Mouse (Mus musculus) liver, embryonic 13.5 days (tissue): ENCODE data around the gene Nnat. TPM values are rescaled to one million over a fixed set of nuclear protein-coding genes. Genes with fewer than 3 reads are reported as not detected.

ENCODE experiments used
- ATAC-seq: fragments of 200-750 bp; cut with Nextera tagmentation; 2 replicates; pipeline ENCODE4 v1.8.0; 2017; ENCODE audit warnings: low read depth, mild to moderate bottlenecking, moderate number of reproducible peaks, moderate library complexity
- DNase-seq: peaks from one replicate; pipeline ENCODE4 v3.0.0; 2022
- H3K27ac ChIP-seq: fragments of 300-500 bp; sonication (generic); 2 replicates; pipeline ENCODE4 v1.5.1; 2015; ENCODE audit warnings: moderate library complexity, mild to moderate bottlenecking, inconsistent platforms
- H3K27me3 ChIP-seq: fragments of 300-500 bp; sonication (generic); 2 replicates; pipeline ENCODE4 v1.6.1; 2015; ENCODE audit warnings: mild to moderate bottlenecking, inconsistent platforms
- H3K36me3 ChIP-seq: fragments of 300-500 bp; sonication (generic); 2 replicates; pipeline ENCODE4 v1.6.1; 2015; ENCODE audit warnings: mild to moderate bottlenecking, inconsistent platforms
- H3K4me1 ChIP-seq: fragments of 300-500 bp; sonication (generic); replicated peaks from 2 replicates; pipeline ENCODE4 v1.6.1; 2015; ENCODE audit warnings: inconsistent platforms
- H3K4me2 ChIP-seq: fragments of 300-500 bp; sonication (generic); 2 replicates; pipeline ENCODE4 v1.6.1; 2015; ENCODE audit warnings: inconsistent platforms, mild to moderate bottlenecking, moderate library complexity
- H3K4me3 ChIP-seq: fragments of 300-500 bp; sonication (generic); replicated peaks from 2 replicates; pipeline ENCODE4 v1.5.1; 2015; ENCODE audit warnings: mild to moderate bottlenecking, inconsistent platforms
- H3K9ac ChIP-seq: fragments of 300-500 bp; sonication (generic); 2 replicates; pipeline ENCODE4 v1.6.1; 2015; ENCODE audit warnings: mild to moderate bottlenecking, inconsistent platforms
- H3K9me3 ChIP-seq: fragments of 300-500 bp; sonication (generic); replicated peaks from 2 replicates; pipeline ENCODE4 v1.6.1; 2016; ENCODE audit warnings: inconsistent platforms
- WGBS: fragments of 180-500 bp; shearing (Covaris S2); methylation state at CpG from one replicate; pipeline ENCODE4 v1.1.7; 2015; ENCODE audit not compliant: insufficient replicate concordance; 5-methylcytosine and 5-hydroxymethylcytosine counted together
- polyA plus RNA-seq: library from polyadenylated mRNA; unstranded; fragments of >200 nt; fragmentation: Nextera tagmentation; extraction: Ambion mirVana; gene quantifications from 2 replicates; pipeline ENCODE4 v1.2.1, GENCODE M21; 2015

Nnat gene
- polyA plus RNA-seq, 1 experiment from 2014 or later: 35.9 TPM

DNA sequence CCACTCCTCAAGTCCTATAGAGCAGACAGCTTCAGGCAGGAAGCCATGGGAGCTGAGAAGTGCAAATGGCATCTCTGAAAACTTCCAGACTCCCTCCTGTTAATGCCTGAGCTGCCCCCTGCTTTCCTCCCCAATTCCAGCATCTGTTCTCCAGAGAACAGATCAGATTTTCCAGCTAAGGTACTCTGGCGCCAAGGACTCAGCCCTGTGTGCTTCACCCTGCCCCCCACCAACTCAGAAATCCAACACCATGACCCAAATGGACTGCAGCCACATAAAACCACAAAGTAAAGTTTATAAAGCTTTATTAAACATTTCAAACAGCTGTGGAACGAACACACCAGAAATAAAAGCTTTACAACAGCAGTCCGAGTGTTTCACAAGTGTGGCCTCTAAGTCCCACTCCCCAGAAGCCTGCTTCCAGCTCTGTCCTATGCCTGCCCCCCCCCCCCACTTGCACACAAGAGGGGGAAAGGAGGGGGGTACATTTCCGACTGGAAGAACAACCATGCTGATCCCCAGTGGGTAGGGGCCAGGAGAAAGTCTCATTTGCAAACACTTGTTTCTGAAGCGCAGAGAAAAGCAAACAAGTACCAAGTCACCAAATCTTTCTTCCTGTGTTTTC, 3.7 kb upstream of the Nnat start:
- WGBS: 56% methylated on average over 5 of the region's 5 CpGs
- Histone ChIP-seq H3K9ac (no peak overlapping the region), H3K27me3 (peaks cover 27% of the 10 kb centered on the region), H3K4me3 (no peak overlapping the region), H3K36me3 (peaks cover 24% of the 10 kb centered on the region), H3K4me2 (no peak overlapping the region), H3K27ac (no peak overlapping the region), H3K4me1 (peaks cover 7% of the 10 kb centered on the region; the same call in 1 of the 2 replicates), H3K9me3 (peaks cover 13% of the 10 kb centered on the region)
- ATAC-seq (no peak), DNase-seq (no peak)

DNA sequence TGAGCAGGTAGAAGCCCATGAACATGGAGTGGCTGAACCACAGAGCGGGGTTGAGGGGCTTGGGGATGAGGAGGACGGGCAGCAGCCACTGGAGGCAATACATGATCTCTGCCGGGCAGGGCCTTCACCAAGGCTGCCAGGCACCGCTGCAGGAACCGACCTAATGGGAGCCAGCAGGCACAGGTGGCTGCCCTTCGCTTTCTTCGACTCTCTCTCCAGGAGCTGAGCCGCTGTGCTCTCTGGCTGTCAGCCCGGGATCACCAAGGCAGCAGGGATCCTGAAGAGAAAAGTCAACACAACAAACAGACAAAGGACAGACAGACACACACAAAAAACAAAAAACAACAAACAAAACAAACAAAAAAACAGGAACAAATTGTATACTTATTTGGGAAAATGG, 1.8 kb upstream of the Nnat start:
- no peak overlapping the region for H3K4me3 ChIP-seq
- H3K4me2 ChIP-seq: no peak overlapping the region
- peaks cover 40% of the 10 kb centered on the region for H3K27me3 ChIP-seq
- H3K4me1 ChIP-seq: peaks cover 17% of the 10 kb centered on the region
- peaks cover 33% of the 10 kb centered on the region for H3K36me3 ChIP-seq
- H3K27ac ChIP-seq: no peak overlapping the region
- H3K9ac ChIP-seq: no peak overlapping the region
- DNase-seq (no peak), ATAC-seq (no peak)
- H3K9me3 ChIP-seq: peaks cover 16% of the 10 kb centered on the region
- WGBS: 80% methylated on average over 9 of the region's 9 CpGs

DNA sequence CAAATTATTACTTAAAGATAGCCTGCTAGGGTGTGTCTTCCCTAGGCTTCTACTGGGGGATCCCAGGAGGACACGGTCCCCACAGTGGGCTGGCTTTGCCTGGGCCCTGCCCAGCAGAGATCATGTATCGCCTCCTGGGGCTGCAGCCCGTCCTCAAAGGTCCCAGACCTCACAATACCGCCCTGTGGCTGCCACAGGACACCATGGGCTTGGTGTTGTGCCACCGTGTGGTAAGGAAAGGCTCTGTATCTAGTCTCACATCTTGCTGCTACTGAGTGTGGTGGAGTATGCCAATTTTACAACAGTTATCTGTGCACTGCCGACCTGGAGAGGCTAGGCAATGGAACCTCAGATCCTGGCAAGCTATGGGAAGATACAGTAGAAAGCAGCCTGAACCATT, 1.4 kb upstream of the Nnat start:
- peaks cover 40% of the 10 kb centered on the region for H3K27me3 ChIP-seq
- H3K9ac ChIP-seq: no peak overlapping the region
- H3K4me1 ChIP-seq: peaks cover 17% of the 10 kb centered on the region
- no peak overlapping the region for H3K27ac ChIP-seq
- peaks cover 33% of the 10 kb centered on the region for H3K36me3 ChIP-seq
- DNase-seq: no peak
- ATAC-seq: no peak
- WGBS: 58% methylated on average over 6 of the region's 6 CpGs
- no peak overlapping the region for H3K4me2 ChIP-seq
- no peak overlapping the region for H3K4me3 ChIP-seq
- peaks cover 16% of the 10 kb centered on the region for H3K9me3 ChIP-seq

GRCm38 (mm10) chr2:157559440-157559839, 438 bp upstream of the Nnat start:
- H3K36me3 ChIP-seq: peaks cover 33% of the 10 kb centered on the region
- peaks cover 16% of the 10 kb centered on the region for H3K9me3 ChIP-seq
- no peak for DNase-seq
- WGBS: 59% methylated on average over 19 of the region's 19 CpGs
- 0 out of 2 replicates have a peak overlapping the region, but pooled peaks have one; percentile 35 for H3K4me3 ChIP-seq
- peak overlapping the region; percentile 52 for H3K4me2 ChIP-seq
- no peak overlapping the region for H3K9ac ChIP-seq
- H3K27ac ChIP-seq: no peak overlapping the region
- ATAC-seq: no peak
- peaks cover 17% of the 10 kb centered on the region for H3K4me1 ChIP-seq
- H3K27me3 ChIP-seq: peaks cover 40% of the 10 kb centered on the region

- 49% methylated on average over 33 of the region's 33 CpGs for WGBS
- Histone ChIP-seq H3K4me1 (peaks cover 20% of the 10 kb centered on the region), H3K27me3 (peaks cover 40% of the 10 kb centered on the region), H3K4me2 (peak overlapping the region; percentile 52), H3K9me3 (peaks cover 16% of the 10 kb centered on the region), H3K9ac (no peak overlapping the region), H3K36me3 (peaks cover 33% of the 10 kb centered on the region), H3K4me3 (peak overlapping the region; percentile 35), H3K27ac (no peak overlapping the region)
- DNase-seq (no peak), ATAC-seq (no peak)
Measured at GRCm38 (mm10) chr2:157560302-157560701, 424 bp downstream of the Nnat start.

DNA sequence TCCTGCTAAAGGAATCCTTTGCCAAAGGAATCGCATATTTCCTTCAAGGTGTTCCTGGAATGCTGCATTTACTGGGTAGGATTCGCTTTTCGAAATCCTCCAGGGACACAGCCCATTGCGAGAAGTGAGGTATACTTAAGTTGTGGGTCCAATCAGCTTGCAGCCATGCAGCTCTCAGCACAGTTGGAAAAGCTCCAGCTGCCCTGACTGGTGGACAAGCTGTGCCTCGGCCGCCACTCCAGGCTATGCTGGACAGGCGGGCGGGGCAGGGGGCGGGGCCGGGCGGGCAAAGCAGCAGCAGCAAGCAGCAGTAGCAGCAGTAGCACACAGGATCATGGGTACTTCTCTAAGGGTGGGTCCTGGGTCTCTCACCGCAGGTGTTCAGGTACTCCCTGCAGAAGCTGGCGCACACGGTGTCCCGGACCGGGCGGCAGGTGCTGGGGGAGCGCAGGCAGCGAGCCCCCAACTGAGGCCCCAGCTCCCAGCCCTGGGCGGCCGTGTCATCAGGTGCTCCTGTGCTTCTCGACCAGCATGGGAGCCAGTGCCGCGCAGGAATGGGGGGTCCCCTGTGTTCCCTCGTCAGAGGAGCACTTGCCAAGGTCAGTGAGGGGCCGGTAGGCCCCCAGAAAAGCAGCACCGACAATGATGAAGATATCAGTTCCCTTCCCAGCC, 1.4 kb downstream of the Nnat start:
- Histone ChIP-seq H3K27me3 (peaks cover 40% of the 10 kb centered on the region), H3K27ac (no peak overlapping the region), H3K4me2 (peak overlapping the region; percentile 38), H3K9ac (no peak overlapping the region), H3K36me3 (peaks cover 30% of the 10 kb centered on the region), H3K9me3 (peaks cover 16% of the 10 kb centered on the region), H3K4me3 (peak overlapping the region; percentile 25), H3K4me1 (peaks cover 24% of the 10 kb centered on the region)
- 54% methylated on average over 27 of the region's 27 CpGs for WGBS
- DNase-seq (no peak), ATAC-seq (peak; percentile 49)

- Histone ChIP-seq H3K36me3 (peaks cover 24% of the 10 kb centered on the region), H3K4me1 (peaks cover 34% of the 10 kb centered on the region), H3K4me3 (no peak overlapping the region), H3K27me3 (peaks cover 40% of the 10 kb centered on the region), H3K9me3 (peaks cover 16% of the 10 kb centered on the region), H3K4me2 (no peak overlapping the region), H3K9ac (no peak overlapping the region), H3K27ac (no peak overlapping the region)
- DNase-seq (no peak), ATAC-seq (no peak)
- 38% methylated on average over 2 of the region's 2 CpGs for WGBS
Measured at GRCm38 (mm10) chr2:157563031-157563430, 3.2 kb downstream of the Nnat start.

- Histone ChIP-seq H3K36me3 (peaks cover 17% of the 10 kb centered on the region), H3K9ac (peak overlapping the region; percentile 84; the same call in 1 of the 2 replicates), H3K4me1 (peaks cover 34% of the 10 kb centered on the region), H3K27ac (no peak overlapping the region), H3K4me3 (no peak overlapping the region), H3K9me3 (peaks cover 10% of the 10 kb centered on the region; the same call in 1 of the 2 replicates), H3K4me2 (peak overlapping the region; percentile 89; the same call in 1 of the 2 replicates), H3K27me3 (peaks cover 32% of the 10 kb centered on the region)
- WGBS: 72% methylated on average over 4 of the region's 4 CpGs
- ATAC-seq: no peak
- no peak for DNase-seq
Measured at GRCm38 (mm10) chr2:157564723-157565122, 4.8 kb downstream of the Nnat start.

DNA sequence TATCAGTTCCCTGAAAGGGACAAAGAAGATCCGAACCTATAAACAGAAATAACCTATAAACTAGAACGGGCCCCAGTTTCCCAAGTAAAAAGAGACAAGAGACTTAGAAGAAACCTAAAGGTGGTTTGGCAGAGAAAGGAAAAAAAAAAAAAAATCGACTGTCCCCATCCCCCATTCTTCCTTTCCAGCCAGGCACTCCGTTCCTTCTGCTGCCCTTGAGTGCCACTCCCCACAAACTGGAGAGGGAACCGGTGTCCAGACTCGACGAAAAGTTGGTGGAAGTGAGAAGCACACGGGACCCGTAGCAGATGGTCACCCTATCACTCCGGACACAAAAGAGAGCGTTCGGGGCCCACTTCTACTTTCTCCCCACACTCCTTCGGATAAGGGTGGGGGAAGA, 5.6 kb downstream of the Nnat start:
- H3K27ac ChIP-seq: no peak overlapping the region
- peak overlapping the region; percentile 89 for H3K4me2 ChIP-seq
- H3K4me3 ChIP-seq: peak overlapping the region; percentile 90
- DNase-seq: no peak
- peak overlapping the region; percentile 84 for H3K9ac ChIP-seq
- peaks cover 11% of the 10 kb centered on the region; the same call in 1 of the 2 replicates for H3K36me3 ChIP-seq
- H3K27me3 ChIP-seq: peaks cover 25% of the 10 kb centered on the region
- H3K4me1 ChIP-seq: peaks cover 34% of the 10 kb centered on the region
- 6% methylated on average over 13 of the region's 13 CpGs for WGBS
- no peak for ATAC-seq
- peaks cover 5% of the 10 kb centered on the region; the same call in 1 of the 2 replicates for H3K9me3 ChIP-seq

DNA sequence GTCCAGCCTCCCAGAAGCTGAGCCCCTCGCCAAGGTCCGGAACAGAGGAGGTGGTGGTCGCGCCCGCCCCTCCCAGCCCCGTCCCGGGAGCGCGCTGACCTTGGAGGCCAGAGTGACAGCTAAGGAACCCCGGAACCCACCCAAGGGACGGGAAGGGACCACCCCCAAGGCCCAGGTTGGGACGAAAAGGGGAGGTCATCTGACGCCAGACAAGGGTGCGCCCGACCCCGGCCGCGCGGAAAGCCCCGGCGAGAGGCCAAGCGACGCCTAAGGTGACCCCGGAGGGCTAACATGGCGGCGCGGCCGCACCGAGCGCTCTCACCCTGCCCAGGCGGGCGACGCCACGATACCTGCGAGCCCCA, 6.0 kb downstream of the Nnat start:
- H3K9ac ChIP-seq: peak overlapping the region; percentile 84
- peaks cover 11% of the 10 kb centered on the region; the same call in 1 of the 2 replicates for H3K36me3 ChIP-seq
- H3K4me1 ChIP-seq: peaks cover 34% of the 10 kb centered on the region
- peak overlapping the region; percentile 90 for H3K4me3 ChIP-seq
- H3K27me3 ChIP-seq: peaks cover 22% of the 10 kb centered on the region
- H3K27ac ChIP-seq: peak overlapping the region; percentile 43; the same call in 1 of the 2 replicates
- ATAC-seq (no peak; the same call in 1 of the 2 replicates), DNase-seq (no peak)
- H3K9me3 ChIP-seq: 0 out of 2 replicates have a peak, but pooled peaks cover 4% of the 10 kb centered on the region
- H3K4me2 ChIP-seq: peak overlapping the region; percentile 89
- 0% methylated on average over 35 of the region's 35 CpGs for WGBS

DNA sequence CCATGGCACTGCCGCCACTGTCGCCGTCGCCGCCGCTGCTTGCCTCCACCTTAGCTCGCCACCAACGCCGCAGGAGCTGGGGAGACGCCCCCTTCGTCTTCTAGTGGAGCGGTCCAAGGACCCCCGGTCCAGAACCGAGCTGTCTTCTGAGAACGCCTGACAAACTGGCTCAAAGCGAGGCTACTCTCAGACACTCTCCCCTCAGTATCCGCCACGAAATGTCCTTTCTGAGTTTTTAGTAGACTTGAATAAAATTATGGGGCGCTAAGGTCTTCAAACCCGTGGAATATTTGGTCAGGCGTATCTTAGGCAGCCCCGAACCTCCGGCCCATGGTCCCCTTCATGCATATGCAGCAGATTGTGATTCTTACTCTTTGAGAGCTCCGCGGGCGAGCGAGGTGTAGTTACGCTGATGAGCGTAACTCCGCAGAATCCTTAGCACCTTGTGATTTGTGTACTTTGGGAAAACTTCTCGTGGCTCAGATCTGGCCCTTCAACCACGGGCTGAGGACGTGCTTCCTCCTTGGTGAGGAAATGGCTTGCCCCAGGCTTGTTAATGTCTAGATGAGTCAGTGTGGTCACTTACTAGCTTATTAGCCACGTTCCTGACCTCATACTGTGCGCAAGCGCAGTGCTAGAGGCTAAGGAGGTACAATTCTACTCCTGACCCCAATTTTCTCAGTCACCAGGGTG, 6.5 kb downstream of the Nnat start:
- ATAC-seq (peak; percentile 86), DNase-seq (peak; percentile 80)
- Histone ChIP-seq H3K27ac (peak overlapping the region; percentile 75), H3K9me3 (0 out of 2 replicates have a peak, but pooled peaks cover 2% of the 10 kb centered on the region), H3K9ac (peak overlapping the region; percentile 84), H3K4me3 (peak overlapping the region; percentile 90), H3K4me1 (peaks cover 33% of the 10 kb centered on the region), H3K4me2 (peak overlapping the region; percentile 89), H3K27me3 (peaks cover 20% of the 10 kb centered on the region), H3K36me3 (peaks cover 6% of the 10 kb centered on the region; the same call in 1 of the 2 replicates)
- WGBS: under 1% methylated on average over 36 of the region's 36 CpGs
